Mouse (Mus musculus) gastrocnemius, adult 2 months (tissue): Measurements from ENCODE around the gene A930017K11Rik. TPM values are rescaled to one million over a fixed set of nuclear protein-coding genes. Genes with fewer than 3 reads are reported as not detected.

Experiments used
- DNase-seq: peaks from one replicate; pipeline ENCODE4 v3.0.0; 2022
- H3K27ac ChIP-seq: fragments of 200-600 bp; 2 replicates; pipeline ENCODE4 v1.8.1; 2022; ENCODE audit warnings: mild to moderate bottlenecking
- H3K4me3 ChIP-seq: fragments of 200-600 bp; 2 replicates; pipeline ENCODE4 v1.8.1; 2022; ENCODE audit warnings: mild to moderate bottlenecking, moderate library complexity
- CTCF ChIP-seq: fragments of 200-600 bp; IDR thresholded peaks from 2 replicates; pipeline ENCODE4 v1.8.1; 2022; ENCODE audit warnings: antibody characterized with exemption, mild to moderate bottlenecking, moderate library complexity
- intact Hi-C: fragments of 180-260 bp; cut with DNase I; formaldehyde crosslinking; loops from one replicate; pipeline ENCODE4 v1.15.1; 2025
- total RNA-seq, 2 experiments: library from RNA; stranded (reverse); gene quantifications; 2 replicates each; pipeline ENCODE4 v1.2.3; 2021

Gene A930017K11Rik
- total RNA-seq, 2 experiments from 2014 or later = not detected

DNA sequence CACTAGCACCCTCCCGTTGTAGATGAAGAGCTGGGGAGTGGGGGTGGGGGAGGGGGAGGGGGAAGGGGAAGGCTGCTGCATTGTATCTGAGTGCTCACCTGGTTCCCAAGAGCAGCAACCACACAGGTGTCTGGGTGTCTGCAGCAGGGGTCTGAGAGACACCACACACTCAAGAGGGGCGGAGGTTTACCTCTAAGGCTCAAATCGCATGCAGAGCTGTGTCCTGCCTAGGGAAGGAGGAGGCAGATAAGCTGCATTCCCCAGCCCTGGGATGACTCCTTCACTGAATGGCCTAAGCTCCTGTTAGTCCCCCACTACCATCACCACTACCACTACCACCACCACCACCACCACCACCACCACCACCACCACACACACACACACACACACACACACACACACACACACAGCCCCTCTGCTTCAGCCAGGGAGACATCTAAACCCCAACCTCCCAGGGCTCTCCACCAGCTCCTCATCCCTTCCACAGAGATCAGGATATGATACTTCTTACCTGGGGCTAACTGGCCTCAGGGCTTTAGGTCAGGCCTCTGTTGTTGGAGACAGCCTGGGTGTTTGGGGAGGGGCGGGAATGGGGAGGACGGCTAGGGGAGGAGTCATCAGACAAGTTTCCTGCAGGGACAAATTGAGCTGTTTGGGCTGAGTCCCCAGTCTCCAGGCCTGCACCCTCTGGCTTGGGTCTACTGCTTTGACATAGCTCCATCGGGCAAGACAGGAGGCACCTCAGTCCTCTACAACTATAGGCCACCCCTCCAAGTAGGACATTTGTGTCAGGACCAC is 7.8 kb downstream of the A930017K11Rik start, which contains the start of the genes Pigq and Nhlrc4:
TSS of gene Pigq (minus strand) at position 571 of the 798 bp plus-strand sequence.
TSS of gene Nhlrc4 (minus strand) at position 596 of the 798 bp plus-strand sequence.
- H3K27ac ChIP-seq = peak within 1 kb of the TSS; percentile 57

GRCm38 (mm10) chr17:25943769-25944168 is 8.6 kb downstream of the A930017K11Rik start:
- Histone ChIP-seq H3K27ac (no peak overlapping the region), H3K4me3 (no peak overlapping the region)
- DNase-seq = no peak
- intact Hi-C loops = no loop called here
- no peak for TF ChIP-seq CTCF

More for the DNA sequence above, 7.8 kb downstream of the A930017K11Rik start, which contains the start of the genes Pigq and Nhlrc4:
- intact Hi-C loops = no loop called here
- TF ChIP-seq CTCF = no peak
- no peak for DNase-seq
- H3K4me3 ChIP-seq = no peak within 1 kb of the TSS

DNA sequence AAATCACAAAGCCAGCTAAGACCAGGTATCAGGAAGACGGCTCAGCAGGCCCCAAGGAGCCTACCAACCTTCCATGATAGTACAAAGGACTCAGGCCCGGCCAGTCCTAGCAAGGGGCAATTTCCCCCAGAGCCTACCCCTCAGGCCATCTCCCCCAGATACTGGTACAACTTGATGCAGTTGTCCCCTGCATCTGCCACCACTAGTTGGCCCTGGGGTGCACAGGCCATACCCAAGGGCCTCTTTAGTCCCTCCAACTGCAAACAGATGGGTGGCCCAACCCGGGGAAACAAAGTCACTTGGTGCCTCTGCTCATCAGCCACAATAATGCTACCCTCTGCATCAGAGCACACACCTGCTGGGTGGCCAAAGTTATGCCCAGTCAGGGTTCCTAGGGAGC is 9.1 kb downstream of the A930017K11Rik start:
- TF ChIP-seq CTCF = no peak
- intact Hi-C loops = no loop called here
- Histone ChIP-seq H3K4me3 (no peak overlapping the region), H3K27ac (no peak overlapping the region)
- no peak for DNase-seq

GRCm38 (mm10) chr17:25942597-25943151 is 9.7 kb downstream of the A930017K11Rik start:
- no peak for DNase-seq
- intact Hi-C loops = no loop called here
- Histone ChIP-seq H3K27ac (peak overlapping the region; percentile 94), H3K4me3 (peak overlapping the region; percentile 76; the same call in 1 of the 2 replicates)
- TF ChIP-seq CTCF = no peak

GRCm38 (mm10) chr17:25941511-25942241 is 10.7 kb downstream of the A930017K11Rik start:
- intact Hi-C loops = loop anchor here (2.0 kb wide), 1 partner anchor 43 kb away; the partner anchor contains the start of gene Capn15
- TF ChIP-seq CTCF = no peak
- H3K4me3 ChIP-seq = peak overlapping the region; percentile 76
- peak; percentile 89 for DNase-seq
- H3K27ac ChIP-seq = peak overlapping the region; percentile 94

GRCm38 (mm10) chr17:25934526-25934925 is 17.8 kb downstream of the A930017K11Rik start:
- no peak overlapping the region for H3K4me3 ChIP-seq
- no peak for DNase-seq
- TF ChIP-seq CTCF = no peak

DNA sequence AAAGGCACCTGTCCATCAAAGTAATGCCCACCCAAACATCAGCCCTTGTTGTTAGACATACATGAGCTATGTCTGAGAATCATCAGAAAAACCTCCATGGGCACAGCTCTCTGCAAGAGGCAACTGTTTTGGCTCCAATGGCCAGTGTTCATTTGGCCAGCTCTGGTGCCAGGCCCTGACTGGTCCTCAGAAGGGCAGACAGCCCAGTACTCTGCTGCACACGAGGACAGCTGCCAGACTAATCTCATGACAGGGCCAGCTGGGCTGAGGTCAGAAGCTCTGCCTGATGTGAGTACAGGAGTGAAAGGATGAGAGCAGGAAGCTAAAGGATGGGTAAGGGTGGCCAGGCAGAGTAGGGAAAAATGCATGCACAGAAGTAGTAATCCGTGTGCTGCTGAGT is 27.0 kb downstream of the A930017K11Rik start:
- no peak overlapping the region for H3K4me3 ChIP-seq
- intact Hi-C loops = no loop called here
- peak; percentile 89 for DNase-seq
- no peak for TF ChIP-seq CTCF
- peak overlapping the region; percentile 50 for H3K27ac ChIP-seq

More at GRCm38 (mm10) chr17:25934526-25934925, 17.8 kb downstream of the A930017K11Rik start:
- intact Hi-C loops = no loop called here
- no peak overlapping the region for H3K27ac ChIP-seq

DNA sequence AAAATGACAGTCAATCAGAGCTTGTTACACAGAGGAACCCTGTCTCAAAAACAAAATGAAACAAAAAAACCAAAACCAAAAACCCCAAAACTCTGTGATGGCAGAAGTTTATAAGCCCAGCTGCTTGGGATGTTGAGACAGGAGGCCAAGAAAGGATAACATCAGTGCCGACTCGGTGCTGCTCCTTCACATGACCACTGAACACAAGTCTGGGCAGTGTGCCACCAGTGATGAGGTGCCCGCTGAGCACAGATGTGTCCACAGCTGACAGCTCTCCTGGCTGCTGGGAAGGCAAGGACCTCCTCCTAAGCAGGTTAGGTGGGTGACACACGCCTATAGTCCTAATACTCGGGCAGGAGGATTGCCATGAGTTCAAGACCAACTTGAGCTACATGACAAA is 30.2 kb downstream of the A930017K11Rik start:
- intact Hi-C loops = no loop called here
- no peak for DNase-seq
- TF ChIP-seq CTCF = no peak
- H3K27ac ChIP-seq = no peak overlapping the region
- no peak overlapping the region for H3K4me3 ChIP-seq

DNA sequence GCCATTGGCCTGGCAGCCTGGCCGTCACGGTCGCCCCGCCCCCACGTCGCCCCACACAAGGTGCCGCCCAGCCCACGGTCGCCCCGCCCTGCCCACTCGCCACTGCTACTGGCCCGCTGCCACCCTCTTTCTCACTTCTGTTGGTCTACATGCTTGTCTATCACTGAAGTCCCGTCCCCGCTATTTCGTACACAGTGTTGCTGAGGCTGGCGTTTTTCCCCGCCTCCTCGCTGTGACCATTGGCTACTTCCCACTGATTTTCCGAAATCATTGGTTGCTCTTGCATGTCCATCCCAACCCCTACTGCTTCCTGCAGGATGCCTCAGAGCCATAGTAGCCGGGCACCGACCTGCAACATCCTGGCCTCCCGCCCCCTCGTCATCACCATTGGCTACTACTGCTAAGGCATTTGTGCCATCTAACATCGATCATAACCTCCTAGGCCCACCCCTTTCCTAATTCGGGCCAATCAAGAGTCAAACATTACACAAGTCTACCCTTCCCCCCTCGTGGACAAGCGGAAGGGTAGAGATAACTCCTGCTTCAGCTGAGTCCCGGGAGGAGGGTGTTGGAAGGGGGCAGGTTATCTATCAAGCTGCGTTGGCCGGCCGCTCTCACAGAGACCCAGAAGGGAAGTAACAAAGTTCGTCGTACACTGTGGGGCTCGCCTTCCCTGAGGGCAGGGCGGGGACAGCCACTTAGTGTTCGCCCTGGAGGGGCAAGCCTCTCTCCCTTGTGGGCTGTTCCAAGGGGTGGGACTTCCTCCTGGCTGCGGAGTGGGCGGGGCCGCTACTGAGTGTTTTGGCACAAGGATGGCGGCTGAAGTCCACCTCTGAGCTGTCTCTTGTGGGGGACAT is 32.4 kb downstream of the A930017K11Rik start:
- TF ChIP-seq CTCF = no peak
- DNase-seq = peak; percentile 100
- intact Hi-C loops = loop anchor here (2.0 to 5.0 kb wide), 3 partner anchors 25 to 61 kb away; partner anchors contain the start of gene Mettl26
- peak overlapping the region; percentile 95 for H3K4me3 ChIP-seq
- H3K27ac ChIP-seq = peak overlapping the region; percentile 96

DNA sequence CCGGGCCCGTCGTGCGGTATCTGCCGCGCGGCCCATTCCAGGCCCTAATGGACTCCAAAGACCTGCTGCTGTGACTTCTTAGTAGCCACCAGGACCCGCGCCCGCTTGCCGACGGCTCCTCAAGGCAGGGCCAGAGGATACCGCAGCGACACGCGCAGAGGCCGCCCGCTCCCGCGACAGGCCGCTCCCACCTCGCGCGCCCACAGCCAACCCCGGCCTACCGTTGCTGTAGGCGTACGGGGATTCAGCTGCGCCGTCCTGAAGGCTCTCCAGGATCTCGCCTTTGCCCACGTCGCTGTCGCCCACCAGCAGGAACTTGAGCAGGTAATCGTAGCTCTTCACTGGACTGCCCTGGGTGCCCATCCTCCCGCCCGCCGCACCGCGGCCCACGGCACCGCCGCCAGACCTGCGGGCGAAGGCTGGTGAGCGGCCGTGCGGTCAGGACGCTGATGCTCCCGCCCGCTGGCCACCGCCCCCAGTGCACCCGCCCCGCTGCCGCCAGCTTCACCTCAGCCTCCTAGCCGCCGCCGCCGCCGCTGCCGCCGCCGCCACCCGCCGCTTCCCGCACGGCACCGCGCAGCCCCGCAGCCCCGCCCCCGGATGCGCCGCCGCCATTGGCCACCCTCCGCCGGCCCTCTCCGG is 33.1 kb downstream of the A930017K11Rik start, which contains the start of gene Rab40c:
TSS of gene Rab40c (minus strand) at position 584 of the 642 bp plus-strand sequence.
- TF ChIP-seq CTCF = no peak
- intact Hi-C loops = loop anchor here (2.0 to 5.0 kb wide), 2 partner anchors 42 to 62 kb away; partner anchors contain the start of gene Mettl26
- peak; percentile 65 for DNase-seq
- H3K4me3 ChIP-seq = peak within 1 kb of the TSS; percentile 95
- H3K27ac ChIP-seq = peak within 1 kb of the TSS; percentile 96

DNA sequence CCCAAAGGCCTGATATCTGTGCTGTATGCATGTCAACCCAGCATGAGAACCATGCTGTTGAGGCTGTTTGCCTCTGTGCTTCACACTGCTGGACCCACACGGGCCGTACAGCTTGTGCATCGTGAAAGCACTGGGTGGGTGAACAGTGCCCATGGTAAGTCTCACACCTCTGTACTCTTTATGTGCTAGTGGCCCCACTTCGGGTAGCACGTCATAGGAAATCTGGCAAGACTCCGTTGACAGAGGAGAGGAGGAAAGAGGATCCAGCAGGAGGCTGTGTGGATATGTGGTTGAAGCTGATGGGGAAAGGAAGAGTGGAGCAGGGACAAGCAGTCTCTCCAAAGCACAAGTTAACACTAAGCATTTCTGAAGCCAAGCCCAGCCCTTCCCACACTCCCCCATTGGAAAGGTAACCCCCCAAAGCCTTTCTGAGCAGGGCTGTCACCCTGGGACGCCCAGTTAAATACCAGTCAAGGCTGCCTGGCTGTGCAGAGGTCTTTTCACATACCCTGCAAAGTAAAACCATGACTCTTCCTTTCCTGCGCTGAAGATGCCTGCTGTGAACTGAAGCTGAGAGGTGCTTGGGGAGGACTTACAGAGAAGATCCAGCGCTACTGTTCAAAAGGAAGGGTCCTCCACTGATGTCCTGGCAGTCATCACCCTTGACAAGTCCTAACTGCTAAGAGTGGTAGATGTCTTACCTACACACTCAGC is 34.2 kb downstream of the A930017K11Rik start:
- Histone ChIP-seq H3K4me3 (peak overlapping the region; percentile 95), H3K27ac (peak overlapping the region; percentile 93)
- TF ChIP-seq CTCF = no peak
- DNase-seq = no peak
- intact Hi-C loops = loop anchor here (2.0 to 5.0 kb wide), 2 partner anchors 41 to 63 kb away; partner anchors contain the start of gene Mettl26
